Mouse (Mus musculus) kidney, adult 11 months (tissue): ENCODE data around the gene Epha6.

Experiments used
- DNase-seq: peaks from one replicate; pipeline ENCODE4 v3.0.0; 2022

The Epha6 gene

GRCm38 (mm10) chr16:59639102-59639691, 966.1 kb downstream of the Epha6 start, which contains the start of gene Arl6:
Gene Arl6, minus strand, starts transcription at chr16:59639391.
- DNase-seq: peak; percentile 93

GRCm38 (mm10) chr16:59634598-59634997, 970.7 kb downstream of the Epha6 start:
- no peak for DNase-seq

- no peak for DNase-seq
These were observed 983.8 kb downstream of the Epha6 start for GRCm38 (mm10) chr16:59621554-59621953.

- peak; percentile 16 for DNase-seq
These were observed 988.2 kb downstream of the Epha6 start for GRCm38 (mm10) chr16:59617167-59617566.

GRCm38 (mm10) chr16:59615675-59616074, 989.7 kb downstream of the Epha6 start:
- no peak for DNase-seq

- DNase-seq: no peak
These were observed 994.6 kb downstream of the Epha6 start for GRCm38 (mm10) chr16:59610750-59611149.

- no peak for DNase-seq
These were observed 1001.1 kb downstream of the Epha6 start for GRCm38 (mm10) chr16:59604078-59604781.
